Mouse (Mus musculus) B cell, adult 2 months (primary cell): ENCODE results near the gene Wbp1.

Experiments used
- DNase-seq, 2 experiments: peaks; one replicate each; pipeline ENCODE4 v3.0.0; 2022

The Wbp1 gene

DNA sequence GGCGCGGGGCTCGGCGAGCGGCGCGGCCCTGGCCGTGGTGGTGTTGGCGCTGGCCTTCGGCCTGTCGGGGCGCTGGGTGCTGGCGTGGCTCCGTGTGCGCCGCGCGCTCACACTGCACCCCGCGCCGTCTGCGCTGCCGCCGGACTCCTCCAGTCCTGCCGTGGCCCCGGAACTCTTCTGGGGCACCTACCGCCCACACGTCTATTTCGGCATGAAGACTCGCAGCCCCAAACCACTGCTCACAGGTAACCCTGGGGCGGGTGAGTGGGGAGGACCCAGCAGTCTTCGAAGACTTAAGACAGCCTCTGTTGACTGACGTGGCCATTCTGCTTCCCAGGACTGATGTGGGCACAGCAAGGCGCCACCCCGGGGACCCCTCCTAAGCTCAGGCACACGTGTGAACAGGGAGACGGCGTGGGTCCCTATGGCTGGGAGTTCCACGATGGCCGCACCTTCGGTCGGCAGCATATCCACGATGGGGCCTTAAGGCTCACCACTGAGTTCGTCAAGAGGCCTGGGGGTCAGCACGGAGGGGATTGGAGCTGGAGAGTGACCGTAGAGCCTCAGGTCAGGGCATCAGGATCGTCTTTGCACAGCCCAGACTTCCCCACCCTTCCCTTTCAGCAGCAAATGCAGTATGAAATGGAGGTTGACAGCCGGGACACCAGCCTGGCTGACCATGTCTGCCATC lies 5.5 kb downstream of the Wbp1 start:
- DNase-seq, result peak in 1 of 2 experiments; percentile 42

DNA sequence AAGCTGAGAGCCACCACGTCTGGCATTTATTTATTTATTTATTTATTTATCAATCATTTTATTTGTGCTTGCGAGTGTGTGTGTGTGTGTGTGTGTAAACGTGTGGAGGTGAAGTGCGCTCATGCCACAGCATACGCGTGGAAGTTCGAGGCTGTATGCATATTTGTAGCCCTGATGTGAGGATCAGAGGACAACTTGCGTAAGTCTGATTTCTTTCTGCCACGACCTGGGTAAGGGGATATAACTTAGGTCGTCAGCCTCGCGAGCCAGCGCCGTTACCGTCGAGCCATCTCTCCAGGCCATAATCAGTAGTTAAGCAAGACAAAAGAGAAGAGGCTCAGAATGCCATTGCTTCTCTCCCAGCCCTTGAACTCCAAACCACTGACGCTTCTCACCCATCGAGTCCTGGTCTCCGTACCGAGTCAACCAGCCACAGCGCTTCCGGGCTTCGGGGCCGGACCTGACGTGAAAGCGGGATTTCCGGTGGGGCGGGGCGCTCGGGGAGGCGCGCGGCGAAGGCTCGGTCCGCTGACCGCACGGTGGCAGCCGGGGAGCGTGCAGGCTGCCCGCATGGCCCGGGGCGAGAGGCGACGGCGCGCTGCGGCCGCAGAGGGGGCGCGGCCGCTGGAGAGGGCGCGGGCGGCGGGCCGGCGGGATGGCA lies 6.2 kb downstream of the Wbp1 start, which contains the start of gene Mogs:
TSS of gene Mogs (plus strand) at position 486 of the 661 bp plus-strand sequence.
- peak; percentile 96 for DNase-seq

GRCm38 (mm10) chr6:83111510-83112136 lies 9.7 kb downstream of the Wbp1 start:
- DNase-seq, result no peak

DNA sequence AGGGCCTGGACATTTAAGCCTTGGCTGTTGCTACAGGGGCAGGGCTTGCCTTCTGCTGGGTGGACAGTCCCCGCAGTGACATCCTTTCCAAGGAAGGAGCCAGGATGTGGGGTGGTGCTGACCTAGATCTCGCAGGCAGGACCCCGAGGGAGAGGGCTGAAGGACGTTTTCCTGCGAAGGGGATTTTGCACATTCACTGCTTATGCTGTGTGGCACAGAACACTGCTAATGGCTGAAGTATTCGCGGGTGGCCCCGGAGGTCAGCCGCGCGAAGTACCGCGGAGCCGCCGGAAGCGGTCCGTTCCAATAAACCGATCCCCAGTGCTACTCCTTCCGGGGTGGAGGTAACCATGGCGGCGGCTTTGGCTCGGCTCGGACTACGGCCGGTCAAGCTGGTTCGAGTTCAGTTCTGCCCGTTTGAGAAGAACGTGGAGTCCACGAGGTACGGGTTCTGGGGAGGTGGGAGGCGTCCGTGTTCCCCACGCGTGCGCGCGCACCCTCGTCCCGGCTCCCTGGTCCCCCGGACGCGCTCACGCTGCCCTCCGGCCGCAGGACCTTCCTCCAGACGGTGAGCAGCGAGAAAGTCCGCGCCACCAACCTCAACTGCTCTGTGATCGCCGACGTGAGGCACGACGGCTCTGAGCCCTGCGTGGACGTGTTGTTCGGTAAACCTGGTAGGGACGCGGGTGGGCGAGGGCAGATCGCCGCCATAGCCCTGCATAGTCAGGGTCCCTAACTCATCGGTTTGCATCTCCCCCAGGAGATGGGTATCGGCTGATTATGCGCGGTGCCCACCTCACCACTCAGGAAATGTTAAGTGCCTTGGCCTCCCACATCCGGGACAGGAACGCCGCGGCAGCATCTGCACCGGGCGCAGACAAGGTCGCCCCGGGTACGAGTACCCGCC lies 12.3 kb downstream of the Wbp1 start, which contains the start of gene Mrpl53:
TSS of gene Mrpl53 (plus strand) at position 279 of the 907 bp plus-strand sequence.
- DNase-seq, result peak; percentile 74 to 81

- DNase-seq, result peak; percentile 88
Observed at GRCm38 (mm10) chr6:83107566-83108400, 13.6 kb downstream of the Wbp1 start.

- DNase-seq, result no peak
Observed at GRCm38 (mm10) chr6:83104158-83104557, 17.2 kb downstream of the Wbp1 start.

- no peak for DNase-seq
Observed at GRCm38 (mm10) chr6:83103130-83103650, 18.2 kb downstream of the Wbp1 start.

GRCm38 (mm10) chr6:83101688-83102556 lies 19.4 kb downstream of the Wbp1 start:
- DNase-seq, result peak; percentile 73 to 76

DNA sequence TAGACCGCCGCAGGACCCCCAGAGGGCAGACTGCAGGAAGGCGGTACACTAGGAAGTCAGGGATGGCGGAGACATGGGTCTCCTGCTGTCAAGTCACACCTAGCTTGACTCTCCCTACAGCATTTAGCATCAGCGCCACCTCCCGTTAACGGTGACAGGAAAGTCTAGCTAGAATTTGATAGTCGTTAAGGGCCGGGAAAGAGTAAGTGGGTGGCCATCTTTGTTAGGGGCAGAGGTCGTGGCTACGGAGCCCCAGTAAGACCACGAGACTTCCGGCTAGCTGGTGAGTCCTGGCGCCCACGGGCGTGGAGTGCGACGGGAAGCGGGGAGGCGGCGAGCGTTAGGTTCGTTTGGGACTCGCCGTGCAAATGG lies 20.1 kb downstream of the Wbp1 start, which contains the start of the genes Ccdc142 and Gm42688:
TSS of gene Ccdc142 (plus strand) at position 286 of the 372 bp plus-strand sequence.
TSS of gene Gm42688 (plus strand) at position 302 of the 372 bp plus-strand sequence.
- peak; percentile 83 to 85 for DNase-seq

GRCm38 (mm10) chr6:83098411-83098810 lies 22.9 kb downstream of the Wbp1 start:
- DNase-seq, result no peak

- no peak for DNase-seq
Observed at GRCm38 (mm10) chr6:83095968-83096367, 25.4 kb downstream of the Wbp1 start.

DNA sequence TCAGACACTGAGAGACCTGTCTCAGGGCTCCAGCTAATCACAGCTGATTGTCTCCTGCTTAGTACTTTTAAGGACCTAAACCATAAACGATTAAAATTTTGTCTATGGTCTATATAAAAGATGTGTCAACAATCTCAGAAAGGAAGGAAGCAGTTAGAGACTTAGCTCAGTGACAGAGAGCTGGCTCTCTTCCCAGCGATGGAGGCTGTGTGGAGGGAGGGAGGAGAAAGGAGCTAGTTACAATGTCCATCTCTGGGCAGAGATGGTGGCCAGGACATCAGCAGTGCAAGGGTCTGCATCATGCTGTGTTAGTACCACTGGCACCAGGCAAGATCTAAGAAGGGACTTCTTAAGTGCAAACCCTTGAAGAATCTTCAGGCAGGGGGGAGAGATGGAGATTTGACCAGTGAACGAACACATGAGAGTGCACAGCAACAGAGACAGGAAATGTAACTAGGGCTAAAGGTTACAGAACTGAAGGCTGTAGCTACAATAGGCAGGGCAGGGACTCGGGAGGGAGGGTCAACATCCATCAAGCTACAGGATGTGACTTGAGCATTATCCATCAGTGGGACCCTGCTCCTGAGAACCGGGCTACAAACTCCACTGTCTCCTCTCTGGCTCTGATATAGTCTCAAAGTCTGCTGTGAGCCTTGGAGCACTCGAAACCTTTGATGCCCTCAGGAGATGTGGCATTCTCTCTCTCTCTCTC lies 28.8 kb downstream of the Wbp1 start:
- DNase-seq, result no peak

GRCm38 (mm10) chr6:83087926-83088260 lies 33.5 kb downstream of the Wbp1 start:
- no peak for DNase-seq

DNA sequence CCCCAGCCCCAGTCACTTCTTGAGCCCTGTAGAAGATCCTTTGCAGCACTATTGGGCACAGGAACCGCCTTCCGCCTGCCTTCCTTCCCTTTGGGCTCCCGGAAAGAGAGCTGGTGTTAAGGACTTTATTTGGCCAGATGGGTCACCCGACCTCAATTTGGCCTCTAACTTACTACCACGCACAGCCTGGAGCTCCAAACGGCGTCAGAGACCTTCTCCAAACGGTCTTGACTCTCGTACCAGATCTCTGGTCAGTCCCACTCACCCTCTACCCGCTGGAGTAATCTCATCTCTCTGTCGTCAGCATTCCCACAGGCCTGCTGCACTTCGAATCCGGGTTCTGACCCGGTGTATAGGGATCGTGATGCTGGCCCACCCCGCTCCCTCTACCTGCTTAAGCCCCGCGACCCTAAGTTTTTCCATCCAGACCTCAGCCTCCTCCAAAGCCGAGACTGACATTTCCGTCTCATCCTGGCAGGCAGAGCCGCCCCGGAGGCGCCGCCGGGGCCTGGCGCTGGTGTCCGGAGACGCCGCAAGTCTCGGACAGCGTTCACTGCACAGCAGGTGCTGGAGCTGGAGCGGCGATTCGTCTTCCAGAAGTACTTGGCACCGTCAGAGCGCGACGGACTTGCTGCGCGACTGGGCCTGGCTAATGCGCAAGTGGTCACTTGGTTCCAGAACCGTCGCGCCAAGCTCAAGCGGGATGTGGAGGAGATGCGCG lies 34.0 kb downstream of the Wbp1 start:
- DNase-seq, result no peak

DNA sequence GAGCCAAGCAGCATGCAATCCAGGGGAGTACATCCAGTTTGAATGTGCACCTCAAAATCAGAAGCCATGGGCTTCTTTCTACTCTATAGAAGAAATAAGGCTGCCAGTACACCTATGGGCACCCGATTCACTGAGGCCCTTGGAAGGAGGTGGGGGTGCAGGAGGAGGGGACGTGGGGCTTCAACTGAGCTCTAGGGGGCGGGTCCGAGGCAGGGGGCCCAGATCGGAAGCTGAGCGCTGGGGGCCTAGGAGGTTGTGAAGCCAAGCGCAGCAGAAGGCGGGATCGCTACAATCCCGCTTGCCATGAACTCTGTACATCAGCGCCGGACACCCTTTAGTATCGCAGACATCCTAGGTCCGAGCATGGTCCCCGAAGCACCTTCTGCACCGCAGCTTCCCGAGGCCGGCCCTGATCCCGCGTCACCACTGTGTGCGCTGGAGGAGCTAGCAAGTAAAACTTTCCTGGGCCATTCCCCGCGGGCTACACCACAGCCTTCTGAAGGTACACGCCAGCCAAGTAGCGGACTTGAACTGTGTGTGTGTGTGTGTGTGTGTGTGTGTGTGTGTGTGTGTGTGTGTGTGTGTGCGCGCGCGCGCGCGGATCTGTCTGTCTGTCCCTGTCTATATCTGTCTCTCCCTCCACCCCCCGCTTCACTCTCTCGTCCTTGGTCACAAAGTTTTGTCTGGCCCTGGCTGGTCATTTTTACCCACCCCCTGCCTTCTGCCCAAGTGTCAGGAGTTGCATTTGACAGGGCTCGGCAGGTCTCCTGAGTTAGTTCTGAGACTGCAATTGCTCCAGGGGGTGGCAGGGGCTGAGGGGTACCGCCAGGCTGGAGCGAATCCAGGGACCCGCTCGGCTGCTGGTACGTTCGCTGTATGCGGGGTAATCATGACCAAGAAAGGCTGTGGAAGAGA lies 35.0 kb downstream of the Wbp1 start, which contains the start of gene Lbx2:
TSS of gene Lbx2 (plus strand) at position 247 of the 915 bp plus-strand sequence.
- DNase-seq, result peak in 1 of 2 experiments; percentile 14

DNA sequence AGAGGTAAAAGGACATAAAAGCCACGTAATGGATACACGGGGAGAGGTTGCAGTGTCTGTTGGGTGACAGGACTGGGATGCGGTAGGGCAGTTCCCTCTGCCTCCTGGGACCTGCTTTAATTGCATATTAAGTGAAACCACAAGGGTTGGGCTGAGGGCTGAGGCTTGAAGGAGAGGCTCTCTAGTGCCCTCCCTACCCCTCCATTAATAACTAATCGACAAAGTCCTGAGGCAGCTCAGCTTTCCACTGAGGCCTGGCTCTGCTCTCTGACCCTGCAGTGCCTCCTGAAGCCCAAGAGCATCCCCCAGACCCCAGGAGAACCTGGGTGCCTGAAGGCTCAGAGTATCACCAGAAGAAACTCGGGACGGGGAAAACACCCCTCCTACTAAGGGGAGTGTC lies 36.9 kb downstream of the Wbp1 start:
- DNase-seq, result no peak

DNA sequence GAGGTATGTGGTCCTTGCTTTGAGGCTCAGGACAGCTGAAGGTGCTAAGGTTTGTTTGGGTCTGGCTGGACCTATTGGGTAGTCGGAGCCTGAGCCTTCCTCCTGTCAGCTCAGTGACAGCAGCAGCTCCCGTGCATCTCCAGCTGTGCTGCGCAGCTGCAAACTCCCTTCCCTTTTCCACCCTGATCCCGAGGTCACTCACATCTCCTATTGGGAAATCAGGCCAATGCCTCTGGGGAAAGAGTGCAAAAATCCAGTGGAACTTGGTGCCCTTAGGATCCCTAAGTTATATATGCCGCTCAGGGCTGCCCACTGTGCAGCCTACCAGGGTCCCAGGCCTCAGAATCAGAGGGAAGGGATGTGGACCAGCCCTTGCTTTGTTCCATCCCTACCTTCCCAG lies 37.9 kb downstream of the Wbp1 start:
- no peak for DNase-seq

- no peak for DNase-seq
Observed at GRCm38 (mm10) chr6:83080210-83080609, 41.1 kb downstream of the Wbp1 start.
